In genomic region chr9:35569571-35570534, GRCm38 (mm10) we compare ENCODE assay signal across 1 mouse cellular context.
TF ChIP-seq lines count a peak whose summit lies in the region.

Gene Pate2 (plus strand): TSS chr9:35570284.
Gene Hyls1 (minus strand): TSS chr9:35570398.

TF ChIP-seq in CH12.LX, 34 proteins besides CTCF, POLR2A, EP300 and RAD21 (continued from another document):
- peak; percentile 51 for TF ChIP-seq HCFC1 (IDR thresholded peaks at IDR 0.05; ENCODE audit: low read depth, low read length)
- TF ChIP-seq IRF4 (IDR thresholded peaks at IDR 0.05; ENCODE audit: low read depth, low read length) = no peak; the same call in 1 of the 2 replicates
- TF ChIP-seq E2F4 (IDR thresholded peaks at IDR 0.05; ENCODE audit: insufficient replicate concordance, low read depth, low read length) = no peak
- TF ChIP-seq TBP (conservative IDR thresholded peaks at IDR 0.05; ENCODE audit: low read depth, low read length) = peak; percentile 83
- TF ChIP-seq MEF2A (IDR thresholded peaks at IDR 0.05; ENCODE audit: borderline replicate concordance, low read depth, low read length) = peak; percentile 25; the same call in 1 of the 2 replicates
- TF ChIP-seq UBTF (IDR thresholded peaks at IDR 0.05; ENCODE audit: low read depth, low read length) = peak; percentile 41; the same call in 1 of the 2 replicates
- TF ChIP-seq JUN (IDR thresholded peaks at IDR 0.05; ENCODE audit: insufficient read depth, low read depth, low read length) = no peak
- TF ChIP-seq MXI1 (IDR thresholded peaks at IDR 0.05; ENCODE audit: low read depth, low read length) = no peak; the same call in none of the 2 replicates
- TF ChIP-seq MAX (IDR thresholded peaks at IDR 0.05; ENCODE audit: low read length) = peak; percentile 69; the same call in 1 of the 2 replicates
- TF ChIP-seq RCOR1 (conservative IDR thresholded peaks at IDR 0.05; ENCODE audit: low read depth, low read length) = no peak
- no peak for TF ChIP-seq ZNF384 (IDR thresholded peaks at IDR 0.05; ENCODE audit: low read depth, low read length)
- no peak for TF ChIP-seq ETS1 (conservative IDR thresholded peaks at IDR 0.05; ENCODE audit: low read depth, low read length)
- peak; percentile 63 for TF ChIP-seq BHLHE40 (IDR thresholded peaks at IDR 0.05; ENCODE audit: low read depth, low read length)
- no peak for TF ChIP-seq USF1 (IDR thresholded peaks at IDR 0.05; ENCODE audit: low read depth, low read length)
- no peak for TF ChIP-seq MAZ (IDR thresholded peaks at IDR 0.05; ENCODE audit: low read depth, low read length)
- peak; percentile 61; the same call in 1 of the 2 replicates for TF ChIP-seq ZMIZ1 (IDR thresholded peaks at IDR 0.05; ENCODE audit: low read depth, low read length)
- TF ChIP-seq JUND (conservative IDR thresholded peaks at IDR 0.05; ENCODE audit: low read depth, low read length) = no peak
- no peak for TF ChIP-seq USF2 (conservative IDR thresholded peaks at IDR 0.05; ENCODE audit: low read depth, low read length)
